Mouse (Mus musculus) lung, postnatal 0 days (tissue): Measurements from ENCODE around the gene Cdh4.

Source experiments
- CTCF ChIP-seq: IDR thresholded peaks from 2 replicates; pipeline ENCODE4 v1.5.1; 2016; ENCODE audit warnings: antibody characterized with exemption, mild to moderate bottlenecking
- EP300 ChIP-seq: IDR thresholded peaks from 2 replicates; pipeline ENCODE4 v1.6.1; 2016; ENCODE audit warnings: antibody characterized with exemption, mild to moderate bottlenecking, control low read depth

GRCm38 (mm10) chr2:179694936-179695335 is 252.7 kb downstream of the Cdh4 start:
- no peak for TF ChIP-seq CTCF
- no peak for TF ChIP-seq EP300
